Mouse (Mus musculus) heart, postnatal 14 days (tissue): ENCODE measurements at regions not wholly inside any gene's neighbourhood (a gene's known extent, or its start where the extent isn't known, plus 50 kb on each side); places are given as distances from the start of the nearest gene placed in this dataset.

ENCODE experiments used
- DNase-seq, 2 experiments: peaks; one replicate each; pipeline ENCODE4 v3.0.0; 2021 to 2022
- intact Hi-C: fragments of 180-260 bp; cut with DNase I; formaldehyde crosslinking; loops from one replicate; pipeline ENCODE4 v1.15.1; 2025

DNA sequence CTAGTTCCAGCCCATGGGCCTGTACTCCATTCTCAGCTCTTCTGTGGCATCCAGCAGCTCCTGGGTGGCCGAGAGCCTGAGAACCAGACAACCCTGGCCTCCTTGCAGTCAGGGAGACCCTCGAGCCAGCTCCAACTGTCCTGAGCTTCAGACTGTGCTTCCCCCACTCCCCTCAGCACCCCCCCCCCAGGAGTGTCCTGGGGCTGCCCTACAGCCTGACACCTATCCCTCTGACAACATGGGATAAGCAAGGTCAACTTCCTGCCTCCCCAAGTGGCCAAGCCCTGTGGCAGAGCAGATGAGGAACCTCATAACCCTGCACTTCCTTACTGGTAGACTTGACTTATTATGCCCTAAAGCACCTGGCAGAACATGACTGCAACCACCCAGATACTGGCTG is 823.1 kb upstream of the Tenm2 start:
- intact Hi-C loops = no loop called here
- DNase-seq = no peak

DNA sequence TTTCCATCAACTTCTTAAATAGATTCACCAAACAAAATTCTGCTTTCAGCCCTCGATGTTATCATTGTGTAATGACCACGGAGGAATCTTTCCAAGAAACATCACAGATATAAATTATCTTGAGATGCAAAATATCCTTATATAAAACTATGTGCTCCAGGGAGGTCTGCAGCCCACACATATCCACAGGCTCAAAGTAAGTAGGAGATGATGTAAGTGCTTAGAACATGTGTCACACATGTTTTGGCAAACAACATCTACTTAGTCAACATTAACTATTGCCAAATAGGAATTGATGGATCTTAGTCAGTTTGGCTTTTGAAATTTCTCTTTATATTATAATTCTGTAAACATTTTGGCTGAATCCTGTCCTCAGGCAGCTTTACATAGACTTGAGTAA is 800.8 kb upstream of the Tenm2 start:
- intact Hi-C loops = no loop called here
- no peak for DNase-seq

DNA sequence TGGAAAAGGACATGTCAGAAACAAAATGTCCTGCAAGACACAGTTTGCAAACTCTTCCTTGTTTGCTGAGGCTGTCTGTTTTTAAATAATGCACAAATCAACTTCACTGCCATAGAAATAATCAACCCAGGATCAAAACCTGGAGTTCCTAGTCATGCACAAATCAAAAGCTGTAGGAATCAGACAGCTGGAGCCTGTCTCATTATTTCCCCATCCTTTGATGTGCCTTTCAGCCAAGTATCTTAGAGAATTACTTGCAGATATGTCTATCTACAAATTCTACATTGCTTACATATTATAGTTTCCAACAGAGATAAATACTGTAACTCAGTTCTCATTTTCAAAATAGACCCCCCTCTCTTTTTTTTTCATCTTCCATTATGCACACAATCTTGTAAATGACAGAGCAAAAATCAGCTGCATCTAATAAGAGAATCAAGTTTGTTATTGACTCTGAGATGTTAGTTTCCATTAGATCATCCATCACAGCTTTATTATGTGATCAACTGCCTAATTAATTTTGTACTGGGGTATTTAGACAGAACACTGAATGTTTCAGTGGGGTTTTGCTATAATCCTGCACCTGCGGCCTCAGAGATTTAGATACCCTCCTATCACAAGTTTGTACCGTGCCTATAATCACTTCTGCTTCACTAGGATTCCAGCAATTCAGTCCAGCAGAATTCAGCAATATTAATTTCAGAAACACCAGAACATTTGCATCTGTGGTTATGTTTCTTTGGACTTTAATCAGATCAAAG is 798.9 kb upstream of the Tenm2 start:
- intact Hi-C loops = no loop called here

DNA sequence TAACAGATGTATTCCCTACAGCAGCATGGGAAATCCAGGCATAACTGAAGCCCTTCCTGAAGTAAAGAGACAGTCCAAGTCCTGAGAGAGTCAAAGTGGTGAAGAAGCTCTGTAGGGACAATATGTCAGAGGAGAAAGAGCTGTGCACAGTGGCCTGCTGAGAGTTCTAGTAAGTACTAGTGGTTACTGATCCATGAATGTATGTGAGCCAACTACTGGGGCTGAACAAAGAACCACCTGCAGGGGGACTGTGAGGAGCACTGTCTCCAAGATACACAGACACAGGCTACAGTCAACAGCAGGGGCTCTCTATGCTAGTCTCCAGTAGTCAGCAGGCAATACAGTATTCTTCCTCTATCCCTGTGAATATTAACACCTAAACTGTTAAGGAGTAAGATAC is 785.9 kb upstream of the Tenm2 start:
- no peak for DNase-seq
- intact Hi-C loops = no loop called here

More for the DNA sequence above, 798.9 kb upstream of the Tenm2 start:
- no peak for DNase-seq

DNA sequence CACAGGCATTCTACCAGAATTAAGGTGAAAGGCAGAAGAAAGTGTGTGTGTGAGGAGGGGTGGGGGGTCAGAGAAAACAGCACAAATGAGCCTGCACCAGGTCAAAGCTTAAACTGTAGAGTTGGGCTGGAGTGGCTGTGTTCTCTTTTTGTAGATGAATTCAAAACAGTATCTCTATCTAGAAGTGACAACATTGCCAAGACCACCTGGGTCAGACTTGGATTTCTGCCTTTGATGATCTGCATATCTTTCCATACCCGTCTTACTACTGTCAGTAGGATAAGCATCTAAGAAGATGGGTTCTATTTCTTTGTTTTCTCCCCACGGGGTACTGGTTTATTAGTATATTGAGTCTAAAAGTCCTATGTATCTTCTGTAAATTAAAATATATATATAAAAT is 742.4 kb upstream of the Tenm2 start:
- no peak for DNase-seq
- intact Hi-C loops = no loop called here

DNA sequence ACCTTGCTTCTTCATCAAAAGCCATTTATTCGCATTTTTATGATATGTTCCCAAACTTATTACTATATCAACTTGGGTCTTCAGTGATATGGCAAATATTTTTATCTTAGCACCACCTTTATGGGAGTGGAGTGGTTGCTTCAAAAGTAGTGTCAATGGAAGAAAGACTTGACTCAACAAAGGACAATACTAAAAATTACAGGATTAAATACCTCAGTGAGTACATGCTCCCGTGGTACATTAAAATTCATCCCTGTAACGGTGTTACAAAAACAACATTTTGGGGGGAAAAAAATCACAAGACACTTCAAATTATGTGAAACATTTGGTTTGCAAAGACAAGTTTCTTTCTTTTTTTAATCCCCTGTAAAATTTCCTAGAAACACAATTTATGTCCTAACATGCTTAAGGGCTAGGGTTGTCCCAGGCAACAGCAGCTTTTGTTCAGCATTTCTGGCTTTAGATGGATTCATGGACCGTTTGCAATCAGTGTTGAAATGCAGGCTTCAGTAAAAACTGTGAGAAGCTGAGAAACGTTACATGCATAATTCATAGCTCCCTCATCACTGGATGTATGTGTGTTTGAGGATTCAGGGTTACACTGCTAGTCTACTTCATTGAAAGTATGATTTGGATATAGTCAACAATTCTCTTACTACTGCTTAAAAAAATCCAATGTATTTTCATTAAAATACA is 700.8 kb upstream of the Tenm2 start:
- no peak for DNase-seq
- intact Hi-C loops = no loop called here

DNA sequence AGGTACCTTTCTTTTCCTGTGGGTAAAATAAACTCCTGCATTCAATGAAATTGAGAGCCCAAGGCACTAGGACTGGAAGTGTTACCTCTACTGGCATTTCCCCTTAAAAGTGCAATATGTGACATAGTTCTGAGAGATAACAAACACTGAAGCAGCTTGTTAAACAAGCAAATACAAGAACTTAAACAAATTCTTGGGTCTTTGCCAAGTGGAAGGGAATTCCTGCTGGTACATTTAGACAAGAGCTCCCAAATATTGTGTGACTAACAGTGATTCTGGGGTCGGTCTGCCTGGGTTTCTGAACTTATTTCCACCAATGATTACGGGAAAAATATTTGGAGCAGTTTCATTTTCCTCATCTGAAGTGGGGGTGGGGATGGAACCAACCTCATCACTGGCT is 677.4 kb upstream of the Tenm2 start:
- intact Hi-C loops = no loop called here
- DNase-seq = no peak

DNA sequence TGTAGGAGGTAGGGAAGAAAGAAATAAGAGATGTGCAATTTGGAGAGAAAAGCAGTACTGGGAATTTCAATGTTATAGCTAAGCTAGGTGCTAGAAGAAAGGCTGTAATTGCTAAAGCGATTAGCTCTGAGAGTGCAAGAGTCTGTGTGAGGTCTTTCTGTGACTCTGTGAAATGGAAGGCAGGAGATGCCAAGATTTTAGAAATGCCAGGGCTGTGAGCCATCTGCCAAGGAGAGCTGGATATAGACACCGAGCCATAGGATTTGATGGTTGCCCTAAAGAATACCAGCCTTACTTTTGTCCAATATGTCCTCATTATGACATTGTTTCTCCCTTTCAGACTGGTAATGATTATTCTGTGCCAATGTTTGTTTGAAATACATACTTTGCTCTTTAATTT is 669.2 kb upstream of the Tenm2 start:
- intact Hi-C loops = no loop called here
- no peak for DNase-seq

DNA sequence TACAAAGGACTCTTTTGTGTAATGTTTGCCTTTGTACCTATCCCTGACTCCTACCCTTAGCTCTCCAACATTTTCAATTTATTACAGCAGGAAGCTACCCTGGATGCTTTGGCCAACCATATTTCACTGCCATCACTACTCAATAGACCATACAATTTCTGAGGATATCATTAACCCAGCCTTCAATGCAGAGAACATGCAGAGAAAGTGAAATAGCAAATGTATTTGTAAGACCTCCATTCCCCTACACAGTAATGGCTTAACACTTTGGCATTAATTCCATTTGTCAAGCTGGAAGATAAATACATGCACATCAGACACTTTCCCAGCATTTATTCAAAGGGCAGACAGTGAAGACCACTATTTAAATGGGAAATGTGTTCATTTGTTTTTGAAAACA is 661.9 kb upstream of the Tenm2 start:
- no peak for DNase-seq
- intact Hi-C loops = no loop called here

DNA sequence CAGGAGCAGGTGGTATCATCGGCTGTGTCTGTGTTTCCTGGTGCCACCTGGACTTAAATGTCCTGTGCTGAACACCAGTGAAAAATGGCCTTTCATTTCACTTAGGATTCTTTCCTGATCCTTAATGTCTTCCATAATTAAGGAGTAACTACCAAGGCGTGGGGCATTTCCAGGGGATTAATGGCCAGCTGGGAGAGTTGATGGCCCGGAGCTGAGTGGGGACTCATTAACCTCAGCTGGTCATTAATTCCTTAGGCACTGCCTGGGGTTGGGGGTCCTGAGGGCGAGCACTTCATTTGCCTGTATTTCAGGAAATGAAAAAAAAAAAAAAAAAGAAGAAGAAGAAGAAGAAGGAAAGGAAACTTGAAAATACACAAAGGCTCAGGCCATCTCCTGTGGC is 647.0 kb upstream of the Tenm2 start:
- no peak for DNase-seq
- intact Hi-C loops = no loop called here

DNA sequence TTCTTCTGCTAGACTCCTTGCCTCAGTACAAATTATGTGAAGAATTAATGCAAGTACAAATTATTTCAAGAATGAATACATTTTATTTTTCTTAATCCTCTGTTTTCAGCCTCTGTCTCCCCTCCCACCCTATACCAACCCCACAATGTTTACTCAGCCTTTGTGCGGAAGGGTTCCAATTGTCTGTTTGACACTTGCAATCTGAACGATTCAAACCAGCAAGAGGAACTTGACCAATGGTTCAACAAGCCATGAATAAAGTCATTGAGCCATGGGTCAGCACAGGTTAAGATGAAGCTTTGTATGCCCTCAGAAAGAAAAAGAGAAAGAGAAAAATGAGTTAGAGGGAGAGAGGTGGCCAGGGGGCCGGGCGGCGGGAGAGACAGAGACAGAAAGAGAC is 601.5 kb upstream of the Tenm2 start:
- intact Hi-C loops = no loop called here
- no peak for DNase-seq

DNA sequence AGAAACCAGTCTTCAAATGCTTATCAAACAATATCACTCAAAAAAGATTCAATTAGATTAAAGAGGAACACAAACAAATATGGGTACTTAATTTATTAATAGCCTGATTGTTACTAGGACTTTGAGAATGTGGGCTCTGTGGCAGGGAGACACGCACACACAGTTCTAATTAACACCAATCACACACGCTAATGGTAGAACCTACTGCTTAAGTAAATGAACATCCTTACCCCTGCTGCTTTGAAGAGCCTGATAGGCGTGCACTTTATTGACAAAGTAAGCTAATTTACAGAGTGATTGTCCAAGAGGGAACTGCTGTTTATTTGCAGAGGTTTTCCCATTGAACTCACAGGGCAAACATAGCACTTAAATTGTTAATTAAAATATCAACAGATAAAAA is 595.2 kb upstream of the Tenm2 start:
- no peak for DNase-seq
- intact Hi-C loops = no loop called here

DNA sequence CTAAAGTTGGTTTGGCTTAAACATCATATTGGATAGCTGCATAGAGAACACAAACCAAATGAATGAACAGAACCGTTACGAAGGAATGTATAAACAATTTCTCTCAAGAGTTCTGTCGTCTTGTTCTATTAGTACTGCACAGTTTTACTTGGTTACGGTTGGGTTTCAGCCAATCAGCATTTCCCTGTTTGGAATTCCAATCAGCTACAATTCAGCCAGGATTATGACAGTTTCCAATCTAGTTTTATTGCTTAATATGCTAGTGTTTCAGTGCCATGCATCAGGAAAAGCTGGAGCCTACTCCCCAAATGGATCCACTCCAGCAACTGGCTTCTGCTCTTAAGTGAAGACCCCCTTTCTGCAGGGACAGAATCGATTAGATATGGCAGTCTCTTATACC is 571.0 kb upstream of the Tenm2 start:
- DNase-seq = no peak
- intact Hi-C loops = no loop called here

DNA sequence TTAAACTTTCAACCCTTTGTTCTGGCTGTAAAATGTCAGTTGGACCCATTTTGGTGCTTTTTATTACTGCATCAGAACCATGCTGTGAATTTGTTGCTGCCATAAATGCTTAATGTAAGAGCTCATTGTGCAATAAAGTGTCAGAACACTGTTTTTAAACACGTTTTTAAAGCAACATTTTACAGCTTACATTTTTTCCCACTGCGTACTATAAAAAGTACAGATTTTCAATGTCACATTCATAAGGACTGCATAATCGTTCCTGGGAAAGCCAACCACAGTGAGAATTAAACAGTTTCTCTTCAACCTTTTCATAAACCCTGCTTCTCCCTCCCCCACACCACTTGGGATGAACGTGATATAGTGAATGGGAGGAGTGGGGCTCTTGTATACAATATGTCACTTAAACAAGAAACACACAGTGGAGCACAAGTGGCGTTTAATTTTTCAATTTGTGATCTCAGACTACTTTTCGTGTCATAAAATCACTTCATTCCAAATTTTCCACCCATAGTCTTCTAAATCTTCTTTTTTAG is 563.1 kb upstream of the Tenm2 start:
- intact Hi-C loops = no loop called here
- DNase-seq = no peak

DNA sequence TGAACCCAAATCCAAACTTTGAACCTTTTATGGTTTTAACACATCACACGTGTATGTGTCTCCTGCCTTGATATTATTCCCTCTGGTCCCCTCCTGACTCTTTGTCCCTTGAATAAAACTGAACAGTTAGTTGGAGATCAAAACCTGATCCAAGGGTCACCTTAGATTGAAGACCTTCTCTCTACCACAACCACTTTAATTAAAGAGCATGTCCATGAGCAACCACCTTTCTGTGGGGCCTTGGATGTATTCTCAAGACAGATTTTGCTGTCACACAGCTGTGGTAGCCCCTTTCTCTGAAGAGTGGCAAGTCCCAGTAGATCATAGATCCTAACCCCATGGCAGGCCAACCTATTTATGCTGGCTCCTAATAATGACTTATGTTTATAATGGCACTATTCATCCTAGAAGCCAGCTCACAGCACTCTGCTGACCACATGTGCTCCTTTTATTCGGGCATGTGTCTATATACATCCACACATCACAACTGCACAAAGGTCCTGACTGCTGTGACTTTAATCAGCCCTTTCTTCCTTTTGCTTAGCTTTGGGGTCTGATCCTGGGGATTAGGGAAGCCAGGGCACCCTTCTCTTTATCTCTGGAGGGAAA is 536.8 kb upstream of the Tenm2 start:
- intact Hi-C loops = no loop called here

DNA sequence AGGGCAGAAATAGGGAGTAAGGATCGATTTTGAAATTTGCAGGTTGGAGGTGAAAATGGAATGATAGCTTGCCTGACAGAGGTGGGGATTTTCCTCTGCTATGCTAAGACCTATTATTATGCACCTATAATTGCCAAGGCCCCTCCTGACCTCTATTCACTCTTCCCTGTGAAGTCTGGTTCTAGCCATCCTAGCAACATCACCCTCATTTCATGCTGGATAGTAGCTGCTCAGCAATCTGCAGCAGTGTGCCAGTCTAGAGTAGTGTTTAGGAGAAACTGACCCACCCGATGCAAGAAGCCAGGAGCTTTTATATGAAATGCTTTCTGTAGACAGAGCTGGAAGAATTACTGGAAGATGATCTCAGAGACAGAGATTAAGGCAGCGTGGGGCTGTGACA is 535.1 kb upstream of the Tenm2 start:
- no peak for DNase-seq
- intact Hi-C loops = no loop called here

More for the DNA sequence above, 536.8 kb upstream of the Tenm2 start:
- no peak for DNase-seq

DNA sequence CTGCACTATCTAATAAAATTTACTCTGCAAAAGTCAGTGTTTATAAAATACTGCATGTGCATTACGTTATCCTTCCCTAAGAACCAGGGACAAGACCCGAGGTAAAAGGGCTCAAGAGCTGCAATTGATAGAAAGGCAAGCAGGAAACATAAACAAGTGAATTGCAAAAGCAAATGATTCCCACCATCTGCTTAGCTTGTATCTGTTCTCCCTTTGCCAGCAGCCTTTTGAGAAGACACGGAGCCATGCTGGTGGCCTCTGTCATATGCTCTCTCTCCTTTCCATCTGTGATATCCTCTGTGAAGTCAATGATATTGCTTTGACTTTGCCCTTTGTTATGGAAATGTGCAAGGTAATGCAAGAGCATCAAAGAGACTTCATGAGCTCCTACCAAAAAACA is 532.4 kb upstream of the Tenm2 start:
- intact Hi-C loops = no loop called here
- no peak for DNase-seq

DNA sequence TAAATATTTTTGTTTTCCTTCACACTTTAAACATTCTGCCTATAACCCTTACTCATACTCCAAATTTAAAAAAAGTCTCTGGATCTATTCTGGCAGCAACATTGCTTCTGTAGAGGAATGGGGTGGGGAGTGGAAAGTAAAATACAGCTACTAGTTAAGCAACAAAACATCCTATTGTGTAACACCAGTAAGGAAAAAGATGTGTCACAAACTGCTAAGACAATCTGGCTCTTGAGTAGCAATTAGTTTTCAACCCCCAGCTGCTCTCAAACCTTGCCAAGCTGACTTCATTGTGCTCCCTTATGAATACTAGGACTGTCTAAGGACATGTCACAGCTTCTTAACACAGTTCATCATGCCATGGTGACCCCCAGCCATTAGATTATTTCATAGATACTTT is 500.2 kb upstream of the Tenm2 start:
- DNase-seq = no peak
- intact Hi-C loops = no loop called here

DNA sequence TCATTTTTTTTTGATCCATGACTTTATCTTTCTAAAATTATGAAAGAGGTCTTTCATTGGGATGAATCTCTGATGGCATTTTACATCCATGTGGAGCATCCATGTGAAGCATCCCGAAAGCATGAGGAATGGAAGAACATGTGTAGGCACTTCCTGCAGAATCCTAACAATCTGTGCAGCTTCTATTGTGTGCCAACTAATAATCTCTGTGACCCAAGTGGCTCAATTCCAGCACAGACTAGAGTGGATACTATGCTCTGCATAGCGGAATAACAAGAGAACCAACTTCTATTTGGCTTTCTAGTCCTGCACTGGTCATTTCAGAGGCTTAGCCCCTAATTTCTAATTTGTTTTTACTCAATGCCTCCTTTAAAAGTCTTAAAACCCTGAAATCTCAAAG is 499.7 kb upstream of the Tenm2 start:
- no peak for DNase-seq
- intact Hi-C loops = no loop called here

DNA sequence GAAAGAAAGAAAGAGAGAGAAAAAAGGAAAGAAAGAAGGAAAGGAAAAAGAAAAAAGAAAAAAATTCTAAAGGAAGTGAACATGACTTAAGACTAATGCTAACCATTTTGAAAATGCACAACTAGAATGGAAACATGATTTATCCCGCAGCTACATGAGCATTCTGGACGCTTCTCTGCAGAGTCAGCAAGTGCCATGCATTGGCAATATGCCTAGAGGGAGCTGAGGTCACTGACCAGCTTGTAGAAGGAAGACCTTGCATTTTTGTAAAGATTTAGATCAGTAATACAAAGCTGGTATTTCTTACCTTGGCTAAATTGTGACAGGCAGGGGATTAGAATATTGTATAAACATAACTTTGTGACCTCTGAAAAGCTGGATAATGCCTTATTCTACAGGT is 461.2 kb upstream of the Tenm2 start:
- intact Hi-C loops = no loop called here
- DNase-seq = no peak

DNA sequence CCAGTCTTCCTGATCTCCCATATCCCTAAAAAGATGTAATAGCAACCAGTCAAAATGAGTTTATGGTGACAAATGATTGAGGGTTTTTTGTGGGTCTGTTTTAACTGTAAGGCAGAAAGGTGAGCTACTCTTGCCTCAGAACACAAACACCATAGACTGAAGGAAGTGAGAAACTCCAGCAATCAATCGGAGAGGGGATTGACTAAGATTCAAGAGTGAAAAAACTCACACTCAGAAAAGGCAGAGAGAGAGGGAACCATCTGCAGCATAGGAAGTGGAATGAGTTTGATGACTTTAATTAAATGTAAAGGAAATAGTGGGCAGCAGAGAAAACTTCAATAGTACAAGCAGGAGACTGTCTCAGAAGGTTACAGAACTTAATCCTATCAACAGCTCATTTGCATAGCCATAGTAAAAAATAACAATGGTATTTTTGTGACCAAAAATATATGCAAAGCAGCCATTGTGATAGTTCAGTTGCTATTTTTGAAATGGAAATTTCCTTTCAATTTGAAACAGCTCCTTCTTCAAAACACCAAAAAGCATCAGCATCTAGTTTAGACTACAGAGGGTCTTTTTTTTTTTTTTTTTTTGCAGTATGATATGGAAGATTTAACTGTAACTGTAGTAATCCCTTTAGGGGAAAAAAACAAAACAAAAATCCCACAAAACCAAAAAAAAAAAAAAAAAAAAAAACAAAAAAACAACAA is 442.9 kb upstream of the Tenm2 start:
- intact Hi-C loops = no loop called here
- no peak for DNase-seq
